Comparison of ENCODE assay signal across 8 mouse cellular contexts in genomic region chr5:140607001-140607835, GRCm38 (mm10). TPM values are rescaled to one million over a fixed set of nuclear protein-coding genes. Genes with fewer than 3 reads are reported as not detected.
DNase-seq lines count a peak whose midpoint lies in the region; ATAC-seq and TF ChIP-seq lines count a peak whose summit lies in the region.

TSS of gene Lfng (plus strand) at chr5:140607320.

- no peaks in the 10 kb centered on the region for H3K36me3 ChIP-seq in hindbrain, postnatal 0 days (ENCODE audit: insufficient read depth, low read length)

- peaks cover 5% of the 10 kb centered on the region; the same call in 1 of the 2 replicates for H3K27me3 ChIP-seq in hindbrain, postnatal 0 days (ENCODE audit: insufficient read depth, low read length)

- H3K4me3 ChIP-seq in hindbrain, postnatal 0 days (ENCODE audit: low read length) = peak within 1 kb of the TSS; percentile 62

- peak within 1 kb of the TSS; percentile 83 for H3K27ac ChIP-seq in hindbrain, postnatal 0 days

- peak within 1 kb of the TSS; percentile 75 for H3K9ac ChIP-seq in hindbrain, postnatal 0 days (replicated peaks; ENCODE audit: low read length)

- no peaks in the 10 kb centered on the region for H3K9me3 ChIP-seq in hindbrain, postnatal 0 days (ENCODE audit: low read length)

- peak; percentile 71 for ATAC-seq in hindbrain, postnatal 0 days
- peak; percentile 63 for ATAC-seq in megakaryocyte progenitor cell, adult 5-6 weeks (replicated peaks; ENCODE audit: poor library complexity)

- TF ChIP-seq CTCF in hindbrain, postnatal 0 days (IDR thresholded peaks at IDR 0.05; ENCODE audit: low read depth) = 0 out of 2 replicates have a peak, but pooled peaks have one; percentile 19

- H3K4me2 ChIP-seq in hindbrain, postnatal 0 days (ENCODE audit: low read depth, low read length) = peak within 1 kb of the TSS; percentile 80

- H3K4me1 ChIP-seq in hindbrain, postnatal 0 days (ENCODE audit: insufficient read depth, low read length) = peaks cover 11% of the 10 kb centered on the region

- under 1% methylated on average over 84 of the region's 91 CpGs for WGBS in hindbrain, postnatal 0 days

- peak; percentile 93 for DNase-seq in ZHBTc4 (ENCODE audit: low read depth, low spot score)
- peak; percentile 71 to 86 for DNase-seq in cerebellum, postnatal 4 days (ENCODE audit: low spot score in 2 of 2)
- peak; percentile 80 to 82 for DNase-seq in gastrocnemius, adult 8-10 months (ENCODE audit: low spot score in 2 of 2)
- DNase-seq in hindbrain, postnatal 0 days (ENCODE audit: low spot score) = peak; percentile 93
- peak; percentile 72 to 93 for DNase-seq in left cerebral cortex, postnatal 10 days (ENCODE audit: extremely low spot score in 1 of 2, low spot score in 2 of 2)
- DNase-seq in right cerebral cortex, postnatal 14 days = peak; percentile 77
- DNase-seq in urinary bladder, postnatal 36 days (ENCODE audit: low spot score in 2 of 2) = peak; percentile 90 to 93

- intact Hi-C loops in left cerebral cortex, postnatal 10 days (cut with DNase I) = no loop called here

RNA-seq across cellular contexts. Expression of gene Lfng, which starts in this region (rescaled TPM):
- 1 to 10 TPM; 2.0 to 2.9 (median 2.4) TPM for total RNA-seq in gastrocnemius, adult 8-10 months (2022)
- 81.4 and 112 TPM in 2 replicates for total RNA-seq in hindbrain, postnatal 0 days (2014; rRNA removed)
- 29.7 and 35.1 TPM in 2 replicates for polyA plus RNA-seq in hindbrain, postnatal 0 days (2015; fragmentation: Nextera tagmentation; extraction: Ambion mirVana)
- 10 to 100 TPM; 18.7 to 25.8 TPM for total RNA-seq in left cerebral cortex, postnatal 10 days (2021)
- 4.8 and 5.6 TPM in 2 replicates for total RNA-seq in megakaryocyte progenitor cell, adult 5-6 weeks (2015)
- 13.4 and 15.2 TPM in 2 replicates for total RNA-seq in megakaryocyte progenitor cell, adult 5-6 weeks (2017)

Comparison
In these comparisons a context has a peak if more than half of its experiments do, and no peak if none do; other contexts are left out.
1. Peak in every context shown above with its lines: DNase-seq, ATAC-seq, H3K4me3 ChIP-seq and H3K27ac ChIP-seq.